Mouse (Mus musculus): ENCODE measurements at regions not wholly inside any gene's neighbourhood (a gene's known extent, or its start where the extent isn't known, plus 50 kb on each side); places are given as distances from the start of the nearest gene placed in this dataset.

DNA sequence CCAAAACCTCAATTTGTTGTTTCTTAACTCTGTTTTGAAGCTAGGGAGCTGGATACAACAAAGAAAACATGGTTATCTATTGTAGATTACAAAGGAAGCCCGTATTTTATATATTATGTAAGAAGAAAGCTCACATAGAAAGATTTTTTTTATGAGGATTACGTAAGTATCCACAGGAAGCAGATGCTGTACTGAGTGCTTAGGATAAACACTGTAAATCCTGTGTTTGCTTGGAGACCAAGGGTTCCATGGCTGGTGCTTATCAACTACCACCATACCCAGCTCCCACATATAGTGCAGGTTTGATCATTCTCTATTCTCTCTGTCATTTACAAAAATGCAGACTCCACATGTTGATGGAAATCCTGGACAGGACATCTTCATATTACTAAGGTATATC is 131.2 kb upstream of the Ahr start:
- Histone ChIP-seq H3K4me1 (replicated peaks; ENCODE audit: insufficient read depth, low read length) (no peaks in the 10 kb centered on the region), H3K27me3 (ENCODE audit: insufficient read depth, low read length) (no peaks in the 10 kb centered on the region), H3K9me3 (replicated peaks; ENCODE audit: low read length) (no peaks in the 10 kb centered on the region), H3K27ac (no peak overlapping the region), H3K36me3 (ENCODE audit: insufficient read depth, low read length) (no peaks in the 10 kb centered on the region), H3K4me3 (replicated peaks; ENCODE audit: low read depth, low read length) (no peak overlapping the region), H3K9ac (ENCODE audit: low read depth, low read length) (no peak overlapping the region), H3K4me2 (ENCODE audit: low read length) (no peak overlapping the region)
- no peak for TF ChIP-seq CTCF (IDR thresholded peaks at IDR 0.05; ENCODE audit: low read depth)
- no peak for DNase-seq (ENCODE audit: low spot score)
- 71% methylated on average over 2 of the region's 2 CpGs for WGBS
- ATAC-seq (replicated peaks; ENCODE audit: low FRiP score, low read depth) = no peak

DNA sequence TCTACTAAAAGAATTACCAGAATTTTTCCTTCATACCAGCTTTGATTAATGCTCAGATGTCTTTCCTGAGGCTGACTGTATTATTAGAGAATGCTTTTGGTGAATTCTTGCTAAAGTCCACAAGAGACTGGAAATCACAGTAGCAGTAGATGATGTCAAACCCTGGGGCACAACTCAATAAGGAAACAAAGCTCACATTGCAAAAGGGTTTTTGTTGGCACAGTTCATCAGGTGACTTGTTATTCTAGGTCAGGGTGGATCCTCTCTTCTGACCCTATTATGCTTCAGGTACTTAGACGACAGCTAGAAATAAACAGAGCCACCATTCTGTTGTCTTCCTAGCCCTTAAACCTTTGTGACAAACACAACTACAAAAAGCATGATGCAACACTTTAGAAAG is 128.2 kb upstream of the Ahr start:
- DNase-seq (ENCODE audit: low spot score) (no peak), ATAC-seq (replicated peaks; ENCODE audit: low FRiP score, low read depth) (no peak)
- Histone ChIP-seq H3K9me3 (replicated peaks; ENCODE audit: low read length) (no peaks in the 10 kb centered on the region), H3K4me3 (replicated peaks; ENCODE audit: low read depth, low read length) (no peak overlapping the region), H3K4me2 (ENCODE audit: low read length) (no peak overlapping the region), H3K4me1 (replicated peaks; ENCODE audit: insufficient read depth, low read length) (no peaks in the 10 kb centered on the region), H3K36me3 (ENCODE audit: insufficient read depth, low read length) (no peaks in the 10 kb centered on the region), H3K9ac (ENCODE audit: low read depth, low read length) (no peak overlapping the region), H3K27me3 (ENCODE audit: insufficient read depth, low read length) (no peaks in the 10 kb centered on the region), H3K27ac (no peak overlapping the region)
- no peak for TF ChIP-seq CTCF (IDR thresholded peaks at IDR 0.05; ENCODE audit: low read depth)
- WGBS = 68% methylated on average over 1 of the region's 1 CpGs

GRCm38 (mm10) chr12:35656563-35656962 is 121.7 kb upstream of the Ahr start:
- Histone ChIP-seq H3K9ac (ENCODE audit: low read depth, low read length) (no peak overlapping the region), H3K4me3 (replicated peaks; ENCODE audit: low read depth, low read length) (no peak overlapping the region), H3K9me3 (replicated peaks; ENCODE audit: low read length) (no peaks in the 10 kb centered on the region), H3K36me3 (ENCODE audit: insufficient read depth, low read length) (no peaks in the 10 kb centered on the region), H3K4me2 (ENCODE audit: low read length) (no peak overlapping the region), H3K4me1 (replicated peaks; ENCODE audit: insufficient read depth, low read length) (no peaks in the 10 kb centered on the region), H3K27me3 (ENCODE audit: insufficient read depth, low read length) (no peaks in the 10 kb centered on the region), H3K27ac (no peak overlapping the region)
- DNase-seq (ENCODE audit: low spot score) (no peak), ATAC-seq (replicated peaks; ENCODE audit: low FRiP score, low read depth) (no peak)
- no peak for TF ChIP-seq CTCF (IDR thresholded peaks at IDR 0.05; ENCODE audit: low read depth)
- WGBS = 73% methylated on average over 3 of the region's 3 CpGs

- Histone ChIP-seq H3K4me1 (replicated peaks; ENCODE audit: insufficient read depth, low read length) (no peaks in the 10 kb centered on the region), H3K27me3 (ENCODE audit: insufficient read depth, low read length) (no peaks in the 10 kb centered on the region), H3K4me3 (replicated peaks; ENCODE audit: low read depth, low read length) (no peak overlapping the region), H3K9ac (ENCODE audit: low read depth, low read length) (no peak overlapping the region), H3K27ac (no peak overlapping the region), H3K9me3 (replicated peaks; ENCODE audit: low read length) (no peaks in the 10 kb centered on the region), H3K4me2 (ENCODE audit: low read length) (no peak overlapping the region), H3K36me3 (ENCODE audit: insufficient read depth, low read length) (no peaks in the 10 kb centered on the region)
- ATAC-seq (replicated peaks; ENCODE audit: low FRiP score, low read depth) (no peak), DNase-seq (ENCODE audit: low spot score) (peak; percentile 5)
- no peak for TF ChIP-seq CTCF (IDR thresholded peaks at IDR 0.05; ENCODE audit: low read depth)
- 52% methylated on average over 3 of the region's 3 CpGs for WGBS
Measured at GRCm38 (mm10) chr12:35649772-35650171, 114.9 kb upstream of the Ahr start.

DNA sequence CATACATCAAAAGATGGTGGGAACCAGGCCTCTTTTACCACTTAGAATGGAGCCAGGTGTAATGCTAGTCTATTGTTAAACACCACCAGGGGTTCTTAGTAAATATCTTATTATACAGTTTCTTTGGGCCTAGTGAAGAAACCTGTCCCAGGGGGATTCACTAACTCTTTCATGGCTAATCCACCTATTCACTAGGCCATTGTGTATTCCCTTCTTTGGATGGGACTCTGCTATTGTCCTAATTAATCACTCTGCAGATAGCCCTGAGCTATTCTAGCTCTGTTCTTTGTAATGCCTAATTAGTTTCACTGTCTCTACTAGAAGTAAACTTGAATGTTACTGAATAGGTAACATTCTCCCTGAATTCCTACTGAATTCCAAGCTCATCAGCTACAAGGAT is 107.6 kb upstream of the Ahr start:
- H3K4me2 ChIP-seq (ENCODE audit: low read length) = no peak overlapping the region
- TF ChIP-seq CTCF (IDR thresholded peaks at IDR 0.05; ENCODE audit: low read depth) = no peak
- no peak overlapping the region for H3K9ac ChIP-seq (ENCODE audit: low read depth, low read length)
- no peak overlapping the region for H3K4me3 ChIP-seq (replicated peaks; ENCODE audit: low read depth, low read length)
- no peak overlapping the region for H3K27ac ChIP-seq
- no peaks in the 10 kb centered on the region for H3K9me3 ChIP-seq (replicated peaks; ENCODE audit: low read length)
- DNase-seq (ENCODE audit: low spot score) (no peak), ATAC-seq (replicated peaks; ENCODE audit: low FRiP score, low read depth) (no peak)
- no peaks in the 10 kb centered on the region for H3K27me3 ChIP-seq (ENCODE audit: insufficient read depth, low read length)
- H3K4me1 ChIP-seq (replicated peaks; ENCODE audit: insufficient read depth, low read length) = no peaks in the 10 kb centered on the region
- no peaks in the 10 kb centered on the region for H3K36me3 ChIP-seq (ENCODE audit: insufficient read depth, low read length)

DNA sequence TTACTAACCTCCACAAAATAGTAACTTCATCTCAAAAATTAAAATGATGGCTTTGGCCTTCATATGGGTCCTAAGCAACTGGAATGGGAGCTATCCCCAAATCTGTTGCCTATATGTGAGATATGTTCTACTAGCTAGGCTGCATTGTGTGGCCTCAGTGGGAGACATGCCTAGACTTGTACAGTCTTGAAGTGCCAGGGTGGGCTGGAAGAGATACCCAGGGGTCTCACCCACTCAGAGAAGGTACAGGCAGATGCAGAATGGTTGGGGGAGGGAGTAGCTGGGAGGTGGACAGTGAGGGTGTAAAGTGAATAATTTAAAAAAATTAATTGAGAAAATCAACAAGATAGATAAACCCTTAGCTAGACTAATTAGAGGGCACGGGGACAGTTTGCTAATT is 106.9 kb upstream of the Ahr start:
- no peak overlapping the region for H3K27ac ChIP-seq
- H3K36me3 ChIP-seq (ENCODE audit: insufficient read depth, low read length) = no peaks in the 10 kb centered on the region
- no peaks in the 10 kb centered on the region for H3K9me3 ChIP-seq (replicated peaks; ENCODE audit: low read length)
- no peaks in the 10 kb centered on the region for H3K27me3 ChIP-seq (ENCODE audit: insufficient read depth, low read length)
- no peak overlapping the region for H3K9ac ChIP-seq (ENCODE audit: low read depth, low read length)
- no peaks in the 10 kb centered on the region for H3K4me1 ChIP-seq (replicated peaks; ENCODE audit: insufficient read depth, low read length)
- TF ChIP-seq CTCF (IDR thresholded peaks at IDR 0.05; ENCODE audit: low read depth) = no peak
- no peak overlapping the region for H3K4me2 ChIP-seq (ENCODE audit: low read length)
- ATAC-seq (replicated peaks; ENCODE audit: low FRiP score, low read depth) = no peak
- 77% methylated on average over 1 of the region's 1 CpGs for WGBS
- H3K4me3 ChIP-seq (replicated peaks; ENCODE audit: low read depth, low read length) = no peak overlapping the region
- no peak for DNase-seq (ENCODE audit: low spot score)

DNA sequence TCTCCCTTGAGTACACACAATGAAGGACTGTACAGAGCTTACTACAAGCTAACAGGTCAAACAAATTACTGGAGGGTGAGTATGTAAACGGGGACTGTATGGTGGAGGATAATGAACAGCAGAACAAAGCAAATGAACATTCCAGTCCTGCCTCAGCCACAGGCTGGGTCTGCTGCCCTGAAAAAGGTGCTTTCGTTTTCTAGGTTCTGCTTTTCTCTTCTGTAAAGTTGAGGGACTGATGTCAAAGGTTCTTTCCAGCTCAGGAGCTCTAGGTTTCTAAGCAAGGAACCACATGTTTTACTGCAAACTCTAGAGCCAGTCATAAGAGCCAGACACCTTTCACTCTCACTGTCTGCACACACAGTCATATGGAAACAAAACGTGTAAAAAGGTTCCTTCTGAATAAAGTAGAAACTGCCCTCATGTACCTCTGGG is 106.1 kb upstream of the Ahr start:
- no peak overlapping the region for H3K4me2 ChIP-seq (ENCODE audit: low read length)
- 73% methylated on average over 3 of the region's 3 CpGs for WGBS
- ATAC-seq (replicated peaks; ENCODE audit: low FRiP score, low read depth) = no peak
- H3K36me3 ChIP-seq (ENCODE audit: insufficient read depth, low read length) = no peaks in the 10 kb centered on the region
- no peaks in the 10 kb centered on the region for H3K4me1 ChIP-seq (replicated peaks; ENCODE audit: insufficient read depth, low read length)
- no peaks in the 10 kb centered on the region for H3K9me3 ChIP-seq (replicated peaks; ENCODE audit: low read length)
- H3K4me3 ChIP-seq (replicated peaks; ENCODE audit: low read depth, low read length) = no peak overlapping the region
- DNase-seq (ENCODE audit: low spot score) = no peak
- no peak overlapping the region for H3K27ac ChIP-seq
- H3K9ac ChIP-seq (ENCODE audit: low read depth, low read length) = no peak overlapping the region
- no peak for TF ChIP-seq CTCF (IDR thresholded peaks at IDR 0.05; ENCODE audit: low read depth)
- no peaks in the 10 kb centered on the region for H3K27me3 ChIP-seq (ENCODE audit: insufficient read depth, low read length)

All from kidney, postnatal 0 days (tissue).